Mouse (Mus musculus): ENCODE data around the gene Srl.

- TF ChIP-seq POLR2A (IDR thresholded peaks at IDR 0.05; ENCODE audit: low read depth, low read length) = no peak
- TF ChIP-seq CTCF (IDR thresholded peaks at IDR 0.05; ENCODE audit: extremely low read depth, insufficient read depth, insufficient read length, insufficient replicate concordance) = peak; percentile 10; the same call in 1 of the 2 replicates
Measured at GRCm38 (mm10) chr16:4469599-4470352, 71.8 kb downstream of the Srl start.
